Mouse (Mus musculus): ENCODE data around the gene Itm2b. TPM values are rescaled to one million over a fixed set of nuclear protein-coding genes. Genes with fewer than 3 reads are reported as not detected.

Gene Itm2b
- total and polyA plus RNA-seq, 3 experiments = 190 to 305 (median 254) TPM

DNA sequence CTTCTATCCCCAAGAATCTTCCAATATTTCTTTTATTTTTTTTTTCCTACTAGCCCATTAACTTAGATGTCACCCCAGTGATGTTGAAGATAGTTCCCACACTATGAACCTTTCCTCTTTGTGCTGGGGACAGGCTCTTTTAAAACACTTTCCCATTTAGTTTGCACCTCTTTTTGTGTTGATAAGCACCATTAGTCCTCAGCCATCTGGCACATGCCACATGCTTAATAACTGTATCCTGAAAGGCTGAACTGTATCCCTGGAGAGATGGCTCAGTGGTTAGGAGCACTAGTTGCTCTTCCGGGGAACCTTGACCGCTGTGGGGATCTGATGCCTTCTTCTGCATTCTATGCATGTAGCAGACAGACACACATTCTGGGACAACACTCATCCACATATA, 37.5 kb upstream of the Itm2b start:
- Histone ChIP-seq H3K79me2 (replicated peaks; ENCODE audit: control insufficient read depth, extremely low read depth, insufficient read depth, poor library complexity, severe bottlenecking) (no peaks in the 10 kb centered on the region), H3K27ac (ENCODE audit: insufficient read depth, low read depth) (no peak overlapping the region), H3K9me3 (replicated peaks; ENCODE audit: low read length) (peaks cover 4% of the 10 kb centered on the region), H3K9ac (ENCODE audit: insufficient read depth, low read depth) (no peak overlapping the region), H3K4me2 (ENCODE audit: insufficient read depth, low read depth, poor library complexity, severe bottlenecking) (no peak overlapping the region), H3K4me1 (ENCODE audit: control insufficient read depth in 1 of 2, insufficient read depth in 2 of 2) (peaks cover 8 to 43% of the 10 kb centered on the region in 2 experiments; a peak in 3 of 4 replicates), H3K4me3 (replicated peaks in 1 of 3; ENCODE audit: low read depth in 2 of 3, low read length in 2 of 3, poor library complexity in 1 of 3) (no peak overlapping the region), H3K27me3 (replicated peaks) (no peaks in the 10 kb centered on the region), H3K36me3 (replicated peaks in 1 of 2; ENCODE audit: control insufficient read depth in 1 of 2, insufficient read depth in 1 of 2, low read length in 1 of 2) (no peaks in the 10 kb centered on the region)
- TF ChIP-seq E2F4 (IDR thresholded peaks at IDR 0.05; ENCODE audit: insufficient replicate concordance, low read depth, low read length) (no peak), POLR2A (IDR thresholded peaks at IDR 0.05; ENCODE audit: low read depth, low read length) (no peak), MXI1 (IDR thresholded peaks at IDR 0.05; ENCODE audit: low read depth, low read length) (no peak), CHD1 (IDR thresholded peaks at IDR 0.05; ENCODE audit: low read depth, low read length) (no peak), MAZ (IDR thresholded peaks at IDR 0.05; ENCODE audit: low read depth, low read length) (no peak), TBP (conservative IDR thresholded peaks at IDR 0.05; ENCODE audit: low read depth, low read length) (no peak), POLR2AphosphoS2 (IDR thresholded peaks at IDR 0.05; ENCODE audit: low read depth, low read length) (no peak), ETS1 (conservative IDR thresholded peaks at IDR 0.05; ENCODE audit: low read depth, low read length) (no peak), UBTF (IDR thresholded peaks at IDR 0.05; ENCODE audit: low read depth, low read length) (no peak), MAX (IDR thresholded peaks at IDR 0.05; ENCODE audit: low read length) (no peak), KAT2A (IDR thresholded peaks at IDR 0.05; ENCODE audit: insufficient replicate concordance, low read length) (no peak), MAFK (IDR thresholded peaks at IDR 0.05; ENCODE audit: insufficient replicate concordance, low read length) (no peak), HCFC1 (IDR thresholded peaks at IDR 0.05; ENCODE audit: low read depth, low read length) (no peak), SIN3A (IDR thresholded peaks at IDR 0.05; ENCODE audit: low read length) (no peak)
- no peak for DNase-seq (ENCODE audit: extremely low read depth)
- in situ Hi-C loops (cut with MboI; ENCODE audit: low pct_ligation_motif_present, low pct_unique_long_range_greater_than_20kb, low sequenced_read_pairs) = loop anchor here (5.0 kb wide), 1 partner anchor 35 kb away; the partner anchor contains the start of gene Itm2b
- dilution Hi-C loops (cut with MboI; ENCODE audit: extremely low pct_ligation_motif_present, extremely low pct_unique_long_range_greater_than_20kb, low sequenced_read_pairs) = no loop called here

DNA sequence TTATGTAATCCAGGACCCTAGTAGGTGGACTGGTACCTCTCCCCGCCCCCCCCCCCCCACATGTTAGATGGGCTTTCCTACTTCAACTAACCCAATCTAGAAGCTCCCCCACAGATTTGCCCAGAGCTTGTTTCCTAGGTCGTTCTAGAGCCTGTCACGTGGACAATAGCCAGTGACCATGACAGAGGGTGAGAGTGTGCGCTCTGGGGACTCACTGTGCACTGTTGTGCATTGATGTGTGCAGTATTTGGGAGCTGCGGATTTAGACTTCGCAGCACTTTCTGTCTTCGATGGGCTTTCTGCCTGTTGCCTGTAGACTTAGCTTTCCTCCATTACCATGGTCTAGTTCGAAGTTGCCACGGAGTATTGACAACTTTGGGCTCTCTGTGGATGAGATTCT, 36.5 kb upstream of the Itm2b start:
- dilution Hi-C loops (cut with MboI; ENCODE audit: extremely low pct_ligation_motif_present, extremely low pct_unique_long_range_greater_than_20kb, low sequenced_read_pairs) = no loop called here
- TF ChIP-seq USF2 (conservative IDR thresholded peaks at IDR 0.05; ENCODE audit: low read depth, low read length) (no peak), SMC3 (IDR thresholded peaks at IDR 0.05; ENCODE audit: low read depth, low read length) (no peak), IRF4 (IDR thresholded peaks at IDR 0.05; ENCODE audit: low read depth, low read length) (no peak), EP300 (IDR thresholded peaks at IDR 0.05; ENCODE audit: low read length) (no peak), MAZ (IDR thresholded peaks at IDR 0.05; ENCODE audit: low read depth, low read length) (no peak), MAX (IDR thresholded peaks at IDR 0.05; ENCODE audit: low read length) (no peak), MEF2A (IDR thresholded peaks at IDR 0.05; ENCODE audit: borderline replicate concordance, low read depth, low read length) (no peak), POLR2AphosphoS2 (IDR thresholded peaks at IDR 0.05; ENCODE audit: low read depth, low read length) (no peak), RAD21 (IDR thresholded peaks at IDR 0.05; ENCODE audit: low read depth, low read length) (no peak), USF1 (IDR thresholded peaks at IDR 0.05; ENCODE audit: low read depth, low read length) (no peak), MXI1 (IDR thresholded peaks at IDR 0.05; ENCODE audit: low read depth, low read length) (no peak), TBP (conservative IDR thresholded peaks at IDR 0.05; ENCODE audit: low read depth, low read length) (no peak), POLR2A (IDR thresholded peaks at IDR 0.05; ENCODE audit: low read depth, low read length) (no peak), JUN (IDR thresholded peaks at IDR 0.05; ENCODE audit: insufficient read depth, low read depth, low read length) (no peak)
- Histone ChIP-seq H3K4me2 (ENCODE audit: insufficient read depth, low read depth, poor library complexity, severe bottlenecking) (no peak overlapping the region), H3K4me1 (ENCODE audit: control insufficient read depth in 1 of 2, insufficient read depth in 2 of 2) (peaks cover 8 to 40% of the 10 kb centered on the region in 2 experiments; a peak in 3 of 4 replicates), H3K9me3 (replicated peaks; ENCODE audit: low read length) (peaks cover 3% of the 10 kb centered on the region), H3K79me2 (replicated peaks; ENCODE audit: control insufficient read depth, extremely low read depth, insufficient read depth, poor library complexity, severe bottlenecking) (no peaks in the 10 kb centered on the region), H3K4me3 (replicated peaks in 1 of 3; ENCODE audit: low read depth in 2 of 3, low read length in 2 of 3, poor library complexity in 1 of 3) (no peak overlapping the region), H3K9ac (ENCODE audit: insufficient read depth, low read depth) (no peak overlapping the region), H3K36me3 (replicated peaks in 1 of 2; ENCODE audit: control insufficient read depth in 1 of 2, insufficient read depth in 1 of 2, low read length in 1 of 2) (no peaks in the 10 kb centered on the region), H3K27ac (ENCODE audit: insufficient read depth, low read depth) (no peak overlapping the region), H3K27me3 (replicated peaks) (no peaks in the 10 kb centered on the region)
- DNase-seq (ENCODE audit: extremely low read depth) = no peak
- in situ Hi-C loops (cut with MboI; ENCODE audit: low pct_ligation_motif_present, low pct_unique_long_range_greater_than_20kb, low sequenced_read_pairs) = loop anchor here (5.0 kb wide), 1 partner anchor 34 kb away; the partner anchor contains the start of gene Itm2b

Measured in CH12.LX (cell line).